Mouse (Mus musculus) frontal cortex, postnatal 25 days (tissue): Measurements from ENCODE around the gene Eprs.
A peak's percentile ranks its signal among the peaks of the same experiment; 100 is the strongest.
"Not testable (repeated sequence)": the region's sequence is repeated elsewhere in the genome, so short reads cannot be mapped to it uniquely, and the experiment has no call there.

ENCODE experiments used
- DNase-seq, 2 experiments: peaks; one replicate each; pipeline ENCODE4 v3.0.0; 2022; ENCODE audit warnings: low spot score in 2 of 2

The Eprs gene

GRCm38 (mm10) chr1:185362677-185363520, at the start of gene Eprs:
TSS of gene Eprs (plus strand) at chr1:185363044.
- peak; percentile 97 to 98 for DNase-seq

GRCm38 (mm10) chr1:185314546-185314945, 48.3 kb upstream of the Eprs start:
- no peak for DNase-seq

- DNase-seq, result no peak
Measured at GRCm38 (mm10) chr1:185315846-185316568, 46.8 kb upstream of the Eprs start.

- not testable (repeated sequence) for DNase-seq
Measured at GRCm38 (mm10) chr1:185327754-185328345, 35.0 kb upstream of the Eprs start.

- peak; percentile 80 to 81 for DNase-seq
Measured at GRCm38 (mm10) chr1:185328721-185329610, 33.9 kb upstream of the Eprs start, which contains the start of gene Iars2. TSS of gene Iars2 (minus strand) at chr1:185329396.

- no peak for DNase-seq
Measured at GRCm38 (mm10) chr1:185329851-185330250, 33.0 kb upstream of the Eprs start.

- DNase-seq, result no peak
Measured at GRCm38 (mm10) chr1:185331364-185331763, 31.5 kb upstream of the Eprs start.

- peak; percentile 73 to 75 for DNase-seq
Measured at GRCm38 (mm10) chr1:185331983-185332430, 30.8 kb upstream of the Eprs start, which contains the start of gene Bpnt1. TSS of gene Bpnt1 (plus strand) at chr1:185332149.

GRCm38 (mm10) chr1:185333651-185334050, 29.2 kb upstream of the Eprs start:
- no peak for DNase-seq

GRCm38 (mm10) chr1:185334136-185334535, 28.7 kb upstream of the Eprs start:
- no peak for DNase-seq

- no peak for DNase-seq
Measured at GRCm38 (mm10) chr1:185335231-185335765, 27.5 kb upstream of the Eprs start.

GRCm38 (mm10) chr1:185336535-185336934, 26.3 kb upstream of the Eprs start:
- no peak for DNase-seq

- DNase-seq, result no peak
Measured at GRCm38 (mm10) chr1:185342441-185342840, 20.4 kb upstream of the Eprs start.

GRCm38 (mm10) chr1:185343422-185343821, 19.4 kb upstream of the Eprs start:
- DNase-seq, result no peak

GRCm38 (mm10) chr1:185346188-185346587, 16.7 kb upstream of the Eprs start:
- no peak for DNase-seq

- DNase-seq, result no peak
Measured at GRCm38 (mm10) chr1:185349741-185350140, 13.1 kb upstream of the Eprs start.

- DNase-seq, result no peak
Measured at GRCm38 (mm10) chr1:185350611-185351010, 12.2 kb upstream of the Eprs start.

- DNase-seq, result no peak
Measured at GRCm38 (mm10) chr1:185352151-185352550, 10.7 kb upstream of the Eprs start.

- no peak for DNase-seq
Measured at GRCm38 (mm10) chr1:185353351-185353750, 9.5 kb upstream of the Eprs start.

- DNase-seq, result no peak
Measured at GRCm38 (mm10) chr1:185354731-185355130, 8.1 kb upstream of the Eprs start.

- no peak for DNase-seq
Measured at GRCm38 (mm10) chr1:185356246-185356645, 6.6 kb upstream of the Eprs start.
